Mouse (Mus musculus): Measurements from ENCODE around the gene Chac1.

- TF ChIP-seq CTCF (IDR thresholded peaks at IDR 0.05) (peak; percentile 20), EP300 (IDR thresholded peaks at IDR 0.05) (no peak)
These were observed 47.2 kb downstream of the Chac1 start for GRCm38 (mm10) chr2:119398252-119398651.
